Mouse (Mus musculus) midbrain, embryonic 12.5 days (tissue): ENCODE results near the gene Hprt. TPM values are rescaled to one million over a fixed set of nuclear protein-coding genes. Genes with fewer than 3 reads are reported as not detected.

Source experiments
- ATAC-seq: fragments of 200-750 bp; cut with Nextera tagmentation; 2 replicates; pipeline ENCODE4 v1.8.0; 2017; ENCODE audit warnings: low read depth, moderate TSS enrichment, moderate library complexity; ENCODE audit not compliant: low FRiP score
- H3K27ac ChIP-seq: fragments of 300-500 bp; sonication (generic); replicated peaks from 2 replicates; pipeline ENCODE4 v1.5.1; 2016; ENCODE audit warnings: mild to moderate bottlenecking
- H3K27me3 ChIP-seq: fragments of 300-500 bp; sonication (generic); 2 replicates; pipeline ENCODE4 v1.6.1; 2016; ENCODE audit warnings: mild to moderate bottlenecking
- H3K36me3 ChIP-seq: fragments of 300-500 bp; sonication (generic); 2 replicates; pipeline ENCODE4 v1.6.1; 2016
- H3K4me1 ChIP-seq: fragments of 300-500 bp; sonication (generic); 2 replicates; pipeline ENCODE4 v1.6.1; 2016
- H3K4me2 ChIP-seq: fragments of 300-500 bp; sonication (generic); replicated peaks from 2 replicates; pipeline ENCODE4 v1.6.1; 2016; ENCODE audit warnings: mild to moderate bottlenecking, moderate library complexity
- H3K4me3 ChIP-seq: fragments of 300-500 bp; sonication (generic); 2 replicates; pipeline ENCODE4 v1.5.1; 2016; ENCODE audit warnings: mild to moderate bottlenecking
- H3K9ac ChIP-seq: fragments of 300-500 bp; sonication (generic); replicated peaks from 2 replicates; pipeline ENCODE4 v1.6.1; 2016; ENCODE audit warnings: mild to moderate bottlenecking, moderate library complexity
- H3K9me3 ChIP-seq: fragments of 300-500 bp; sonication (generic); 2 replicates; pipeline ENCODE4 v1.6.1; 2016; ENCODE audit warnings: mild to moderate bottlenecking
- WGBS: fragments of 180-500 bp; shearing (Covaris S2); methylation state at CpG from one replicate; pipeline ENCODE4 v1.1.7; 2016; 5-methylcytosine and 5-hydroxymethylcytosine counted together
- microRNA counts: library from miRNA; unstranded; fragments of <30 nt; microRNA quantifications from one replicate; lab custom pipeline; 2017
- microRNA-seq: library from miRNA; unstranded; fragments of <30 nt; microRNA quantifications from one replicate; pipeline ENCODE4, GENCODE M21; 2017
- polyA plus RNA-seq: library from polyadenylated mRNA; unstranded; fragments of >200 nt; fragmentation: Nextera tagmentation; extraction: Ambion mirVana; gene quantifications from 2 replicates; pipeline ENCODE4 v1.2.1, GENCODE M21; 2016

The Hprt gene
- polyA plus RNA-seq, 1 experiment from 2014 or later = 56.6 TPM

GRCm38 (mm10) chrX:53059426-53060007 lies 71.6 kb downstream of the Hprt start:
- H3K27ac ChIP-seq = no peak overlapping the region
- H3K36me3 ChIP-seq = no peaks in the 10 kb centered on the region
- no peak overlapping the region for H3K9ac ChIP-seq
- H3K4me1 ChIP-seq = no peaks in the 10 kb centered on the region
- no peak overlapping the region for H3K4me3 ChIP-seq
- H3K9me3 ChIP-seq = no peaks in the 10 kb centered on the region
- H3K27me3 ChIP-seq = peaks cover 15% of the 10 kb centered on the region; the same call in 1 of the 2 replicates
- 27% methylated on average over 11 of the region's 11 CpGs for WGBS
- no peak for ATAC-seq
- peak overlapping the region; percentile 48 for H3K4me2 ChIP-seq

- ATAC-seq = no peak
- Histone ChIP-seq H3K9me3 (no peaks in the 10 kb centered on the region), H3K9ac (no peak overlapping the region), H3K27me3 (peaks cover 4% of the 10 kb centered on the region; the same call in 1 of the 2 replicates), H3K4me2 (no peak overlapping the region), H3K27ac (no peak overlapping the region), H3K4me3 (no peak overlapping the region), H3K4me1 (no peaks in the 10 kb centered on the region), H3K36me3 (no peaks in the 10 kb centered on the region)
- WGBS = 84% methylated on average over 3 of the region's 3 CpGs
These were observed 76.5 kb downstream of the Hprt start for GRCm38 (mm10) chrX:53064406-53064805.

MicroRNAs encoded within 50 kb of the gene (microRNA counts, 519-probe panel; counts per million panel counts)
- microRNA mmu-miR-322 (lab: Ali Mortazavi, UCI) = 7,116 counts per million, percentile 80 among the panel's probes with 10 or more counts
- microRNA mmu-miR-351 (lab: Ali Mortazavi, UCI) = not detected
- microRNA mmu-miR-450a-3p (lab: Ali Mortazavi, UCI) = not detected
- 4,525 counts per million, percentile 33 among the panel's probes with 10 or more counts for microRNA mmu-miR-450a-5p (lab: Ali Mortazavi, UCI)
- not detected for microRNA mmu-miR-450b-3p (lab: Ali Mortazavi, UCI)
- microRNA mmu-miR-450b-5p (lab: Ali Mortazavi, UCI) = not detected
- microRNA mmu-miR-503 (lab: Ali Mortazavi, UCI) = not detected
- microRNA mmu-miR-542-3p (lab: Ali Mortazavi, UCI) = not detected
- 2,934 counts per million, percentile 8 among the panel's probes with 10 or more counts for microRNA mmu-miR-542-5p (lab: Ali Mortazavi, UCI)

Small RNAs within 50 kb of the gene (microRNA-seq; reads per million reads assigned to microRNA genes)
- gene Mir322 = 13,238 reads per million, percentile 96 among the genes with 10 or more reads in this experiment
- gene Mir351 = 3,284 reads per million, percentile 87 among the genes with 10 or more reads in this experiment
- gene Mir450-1 = 9.3 reads per million, percentile 26 among the genes with 10 or more reads in this experiment
- 3.5 reads per million, percentile 12 among the genes with 10 or more reads in this experiment for gene Mir450-2
- gene Mir450b = 114 reads per million, percentile 53 among the genes with 10 or more reads in this experiment
- 331 reads per million, percentile 65 among the genes with 10 or more reads in this experiment for gene Mir503
- gene Mir542 = 361 reads per million, percentile 66 among the genes with 10 or more reads in this experiment

Other genes starting within 250 kb of the Hprt start
- gene Ccdc160, start 196.9 kb upstream of the Hprt start, polyA plus RNA-seq = 5.4 and 5.5 TPM in 2 replicates
- 105 and 119 TPM in 2 replicates for gene Phf6, start 75.9 kb upstream of the Hprt start, polyA plus RNA-seq